Mouse (Mus musculus) adrenal gland, postnatal 10 days (tissue): Measurements from ENCODE around the gene Brap. TPM values are rescaled to one million over a fixed set of nuclear protein-coding genes. Genes with fewer than 3 reads are reported as not detected.
A peak's percentile ranks its signal among the peaks of the same experiment; 100 is the strongest.
"Not testable (repeated sequence)": the region's sequence is repeated elsewhere in the genome, so short reads cannot be mapped to it uniquely, and the experiment has no call there.

Source experiments
- DNase-seq: peaks from one replicate; pipeline ENCODE4 v3.0.0; 2021; ENCODE audit warnings: mixed read lengths
- total RNA-seq, 2 experiments: library from RNA; stranded (reverse); gene quantifications; 2 replicates each; pipeline ENCODE4 v1.2.3; 2021

The Brap gene
- total RNA-seq, 2 experiments from 2014 or later, result 57.2 to 62.6 TPM

DNA sequence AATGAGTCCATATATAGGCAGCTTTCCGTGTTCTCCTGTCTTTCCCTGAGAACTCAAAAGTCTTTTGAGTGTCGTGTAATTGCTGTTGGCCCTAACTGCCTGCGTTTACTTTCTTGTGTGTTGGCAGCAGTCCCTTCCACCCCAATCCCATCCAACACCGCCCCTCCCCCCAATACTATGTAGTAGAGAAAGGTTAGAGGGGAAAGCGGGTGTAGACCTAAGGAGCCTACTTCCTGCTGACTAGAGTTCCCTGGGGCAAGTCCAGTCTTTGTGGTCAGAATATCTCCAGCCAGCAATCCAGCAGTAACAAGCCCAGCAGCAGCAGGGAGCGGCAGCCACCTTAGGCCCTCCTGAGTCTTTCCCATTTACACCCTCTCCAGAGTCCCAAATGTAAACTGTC lies 8.0 kb downstream of the Brap start:
- DNase-seq, result no peak

DNA sequence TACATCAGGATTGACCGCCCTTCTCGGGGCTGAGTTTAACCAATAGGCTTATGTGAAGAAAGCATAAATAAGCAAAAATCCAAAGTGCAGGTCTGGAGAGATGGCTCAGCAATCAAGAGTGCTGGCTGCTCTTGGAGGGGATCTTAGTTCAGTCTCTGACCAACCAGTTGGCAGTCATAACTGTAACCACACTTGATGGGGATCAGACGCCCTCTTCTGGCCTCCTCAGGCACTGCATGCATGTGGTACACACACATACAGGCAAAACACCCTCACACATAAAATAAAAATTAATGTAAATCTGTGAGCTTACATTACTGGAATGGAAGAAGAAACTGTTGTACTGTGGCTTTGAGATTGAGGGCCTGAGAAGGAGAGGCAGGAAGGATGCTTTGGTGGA lies 10.0 kb downstream of the Brap start:
- peak; percentile 25 for DNase-seq

DNA sequence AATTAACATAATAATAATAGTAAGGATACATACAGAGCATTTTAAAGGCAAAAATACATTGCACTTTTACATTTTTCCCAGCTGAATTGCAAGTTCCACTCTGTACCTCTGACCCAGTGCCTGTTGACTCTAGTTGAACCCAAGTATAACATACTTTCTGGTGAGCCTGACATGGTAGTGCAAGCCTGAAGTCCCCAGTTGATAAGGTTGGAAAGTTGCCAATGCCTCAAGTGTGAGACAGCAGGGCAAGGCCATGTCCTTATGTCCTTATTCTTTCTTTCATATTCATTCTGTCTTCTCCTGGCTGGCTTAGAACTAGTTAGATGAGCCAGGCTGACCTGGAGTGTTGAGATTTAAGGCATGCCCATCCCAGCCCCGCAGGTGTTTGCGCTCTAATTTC lies 21.9 kb downstream of the Brap start:
- DNase-seq, result no peak

DNA sequence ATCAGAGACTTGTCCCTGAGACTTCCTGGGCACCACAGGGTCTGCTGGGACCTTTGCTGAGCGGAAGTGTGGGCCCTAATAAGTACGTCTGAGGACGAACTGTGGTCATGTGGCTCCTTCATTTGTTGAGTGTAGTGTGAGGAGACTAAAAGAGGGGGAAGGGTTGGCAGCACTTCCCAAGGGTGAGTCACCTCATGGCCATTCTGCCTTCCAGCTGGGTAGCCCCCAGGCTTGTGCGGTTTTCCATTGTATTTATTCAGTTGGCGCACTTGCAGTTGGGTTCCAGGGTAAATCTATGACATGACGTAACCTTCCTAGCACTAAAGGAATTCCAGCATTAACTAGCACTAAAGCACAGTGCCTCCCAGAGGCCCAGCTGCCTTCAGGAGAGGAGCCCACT lies 25.1 kb downstream of the Brap start:
- DNase-seq, result no peak

DNA sequence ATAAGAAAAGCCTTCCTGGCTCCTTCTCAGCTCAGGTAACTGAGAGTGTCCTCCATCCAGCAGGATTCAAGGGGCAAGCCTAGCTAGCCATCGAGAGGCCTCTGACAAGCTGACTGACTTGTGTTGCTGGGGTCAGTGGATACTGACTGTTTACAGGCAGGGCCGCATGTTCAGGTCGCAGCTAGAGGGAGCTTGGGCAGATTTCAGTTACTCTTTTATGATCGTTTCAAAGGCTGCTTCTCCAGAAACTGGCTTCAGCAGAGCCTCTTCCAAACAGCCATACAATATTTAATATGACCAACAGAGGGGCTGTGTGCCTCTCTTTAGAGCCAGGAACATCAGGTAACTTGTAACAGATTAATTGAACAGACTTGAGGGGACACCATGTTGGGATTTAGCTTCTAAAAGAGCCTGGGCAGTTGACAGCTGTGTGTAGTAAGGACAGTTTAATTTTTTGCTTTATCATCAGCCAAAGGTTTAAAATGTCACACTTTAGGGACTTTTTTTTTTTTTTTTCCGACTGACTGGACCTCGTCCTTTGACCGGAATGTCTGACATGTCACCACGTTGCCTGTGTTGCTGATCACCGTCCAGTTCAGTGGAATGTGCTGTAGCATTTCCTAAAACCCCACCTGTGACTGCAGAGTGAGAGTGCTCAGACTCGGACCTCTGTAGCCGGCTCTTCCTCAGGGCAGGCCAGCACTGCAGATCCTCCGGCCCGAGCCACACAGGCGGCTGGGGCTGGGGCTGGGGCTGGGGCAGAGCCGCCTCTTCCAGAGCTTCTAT lies 25.9 kb downstream of the Brap start:
- DNase-seq, result no peak

DNA sequence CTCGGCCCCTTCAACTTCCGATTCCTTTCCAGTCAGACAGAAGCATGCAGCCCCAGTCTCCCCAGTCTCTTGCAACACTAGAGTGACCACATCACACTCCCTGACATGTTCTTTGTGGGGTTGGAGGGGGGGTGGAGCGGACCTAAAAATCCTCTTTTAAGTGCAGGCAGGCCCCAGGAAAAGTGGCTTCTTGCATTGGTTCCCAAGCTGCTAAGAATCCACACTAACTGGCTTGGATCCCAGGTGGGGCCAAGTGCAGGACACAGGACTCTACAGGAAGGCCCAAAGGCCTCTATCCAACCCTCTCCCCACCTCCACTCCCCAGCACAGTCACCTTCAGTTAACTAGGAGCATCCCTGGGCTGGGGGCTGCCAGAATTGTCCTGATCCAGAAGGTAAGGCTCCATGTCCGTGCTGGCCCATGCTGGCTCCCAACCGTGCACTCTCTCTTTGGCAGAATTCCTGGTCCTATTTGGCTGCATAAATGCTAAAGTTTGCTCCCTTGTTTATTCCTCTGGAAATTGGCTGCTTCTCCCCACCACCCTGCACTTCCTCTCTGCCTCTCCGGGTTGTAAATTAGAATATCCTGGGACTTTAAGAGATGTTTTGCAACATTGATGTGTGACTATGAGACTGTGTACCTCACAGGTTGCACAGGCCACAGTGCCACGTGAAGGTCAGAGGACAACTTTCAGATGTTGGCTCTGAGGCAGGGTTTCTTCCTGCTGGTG lies 30.3 kb downstream of the Brap start:
- peak; percentile 58 for DNase-seq

DNA sequence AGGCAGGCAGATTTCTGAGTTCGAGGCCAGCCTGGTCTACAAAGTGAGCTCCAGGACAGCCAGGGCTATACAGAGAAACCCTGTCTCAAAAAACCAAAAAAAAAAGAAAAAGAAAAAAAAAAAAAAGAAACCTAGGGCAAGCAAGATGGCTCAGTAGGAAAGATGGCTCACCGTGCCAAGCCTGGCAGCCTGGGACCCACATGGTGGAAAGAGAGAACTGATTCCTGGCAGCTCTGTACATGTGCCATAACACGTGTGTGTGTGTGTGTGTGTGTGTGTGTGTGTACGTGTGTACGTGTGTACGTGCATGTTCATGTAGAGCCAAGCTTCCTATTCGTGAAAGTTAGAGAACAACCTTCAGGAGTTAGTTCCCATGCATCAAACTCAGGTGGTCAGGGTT lies 31.1 kb downstream of the Brap start:
- DNase-seq, result not testable (repeated sequence)

DNA sequence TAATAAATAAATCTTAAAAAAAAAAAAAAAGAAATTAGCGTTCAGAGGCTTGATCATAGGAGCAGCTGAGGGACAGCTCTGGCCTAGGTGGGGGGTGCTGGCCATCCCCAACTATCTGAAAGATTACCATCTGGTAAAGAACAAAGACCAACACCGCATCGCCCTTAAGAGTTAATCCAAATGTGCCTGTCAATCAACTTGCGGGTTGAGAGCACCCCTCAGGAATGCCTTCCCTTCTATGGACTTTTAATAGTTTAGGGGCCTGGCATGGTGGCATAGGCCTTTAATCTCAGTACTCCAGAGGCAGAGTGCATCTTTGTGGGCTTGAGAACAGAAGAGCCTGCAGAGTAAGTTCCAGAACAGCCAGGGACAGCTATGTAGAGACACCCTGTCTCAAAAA lies 32.5 kb downstream of the Brap start:
- no peak for DNase-seq

DNA sequence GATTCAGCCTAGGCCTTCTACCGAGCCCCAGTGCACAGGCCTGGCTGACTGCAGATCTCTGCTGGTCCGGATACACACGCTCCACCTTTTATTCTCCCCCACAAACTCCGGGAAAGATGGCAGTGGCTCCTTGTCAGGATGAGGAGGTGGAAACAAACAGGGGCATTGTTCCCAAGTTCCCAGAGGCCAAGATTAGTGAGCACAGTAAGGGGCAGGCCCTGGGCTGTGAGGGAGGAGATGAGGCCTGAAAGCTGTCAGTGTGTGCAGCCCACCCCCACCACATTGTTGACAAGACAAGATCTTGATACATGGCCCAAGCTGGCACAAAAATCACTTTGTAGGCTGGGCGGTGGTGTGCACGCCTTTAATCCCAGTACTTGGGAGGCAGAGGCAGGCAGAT lies 36.4 kb downstream of the Brap start:
- no peak for DNase-seq

DNA sequence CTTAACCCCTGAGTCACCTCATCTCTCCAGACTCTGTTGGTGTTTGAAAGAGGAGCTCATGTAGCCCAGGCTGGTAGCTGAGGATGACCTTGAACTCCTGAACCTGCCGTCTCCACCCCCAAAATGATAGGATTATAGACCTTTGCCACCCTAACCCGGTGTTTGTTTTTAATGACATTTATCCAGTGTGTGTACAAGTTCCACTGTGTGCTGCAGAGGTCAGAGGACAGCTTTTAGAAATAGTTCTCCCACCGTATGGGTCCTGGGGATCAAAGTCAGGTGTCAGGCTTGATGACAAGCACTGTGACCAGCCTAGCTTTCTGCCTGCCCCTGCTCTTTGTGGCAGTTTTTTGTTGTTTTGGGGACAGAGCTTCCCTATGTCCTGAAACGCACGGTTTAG lies 39.5 kb downstream of the Brap start:
- DNase-seq, result no peak

DNA sequence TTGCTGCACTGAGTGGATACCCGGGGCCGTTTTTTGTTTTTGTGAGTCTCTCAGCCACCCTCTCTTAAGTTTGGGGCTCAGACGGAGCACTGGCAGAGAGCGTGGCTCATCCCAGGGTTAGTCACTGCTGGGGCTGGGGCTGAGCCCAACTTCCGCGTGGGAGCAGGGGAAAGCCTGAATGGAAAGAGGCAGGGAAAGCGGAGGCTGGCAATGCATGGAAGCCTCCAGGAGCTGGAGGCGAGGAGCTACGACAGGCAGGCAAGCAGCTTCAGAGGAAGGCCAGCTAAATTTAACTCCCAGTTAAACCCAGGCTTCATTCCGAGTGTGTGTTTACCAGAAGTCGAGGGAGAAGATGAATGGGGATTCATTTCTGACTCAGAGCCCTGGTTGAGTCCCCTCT lies 40.1 kb downstream of the Brap start:
- DNase-seq, result peak; percentile 61

DNA sequence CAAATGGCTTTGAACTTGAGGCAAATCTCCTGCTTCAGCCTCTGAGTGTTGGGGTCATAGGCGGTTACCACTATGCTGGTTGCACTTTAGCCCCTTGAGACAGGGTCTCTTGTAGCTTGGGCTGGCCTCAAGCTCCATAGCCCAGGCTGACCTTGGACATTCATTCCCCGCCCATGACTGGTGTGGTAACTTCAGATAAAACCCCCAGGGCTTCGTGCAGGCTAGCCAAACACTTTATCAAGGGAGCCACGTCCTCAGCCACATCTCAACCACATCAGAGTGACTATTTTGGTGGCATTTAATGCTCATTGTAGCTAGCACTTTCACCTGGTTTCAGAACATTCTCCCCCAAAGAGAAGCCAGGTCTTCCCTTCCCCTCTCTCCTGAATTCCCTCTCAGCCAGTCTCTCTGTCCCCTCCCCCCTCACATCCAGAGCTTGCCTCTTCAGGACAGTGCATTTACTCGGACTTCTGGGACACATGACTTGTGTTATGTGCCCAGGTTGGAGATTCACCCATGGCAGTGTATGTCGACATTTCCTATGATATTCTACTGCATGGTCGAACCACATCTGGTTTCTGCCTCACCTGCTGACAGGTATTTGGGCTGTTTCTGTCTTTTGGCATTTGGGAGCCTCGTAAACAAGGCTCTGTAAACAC lies 40.9 kb downstream of the Brap start:
- DNase-seq, result peak; percentile 43

DNA sequence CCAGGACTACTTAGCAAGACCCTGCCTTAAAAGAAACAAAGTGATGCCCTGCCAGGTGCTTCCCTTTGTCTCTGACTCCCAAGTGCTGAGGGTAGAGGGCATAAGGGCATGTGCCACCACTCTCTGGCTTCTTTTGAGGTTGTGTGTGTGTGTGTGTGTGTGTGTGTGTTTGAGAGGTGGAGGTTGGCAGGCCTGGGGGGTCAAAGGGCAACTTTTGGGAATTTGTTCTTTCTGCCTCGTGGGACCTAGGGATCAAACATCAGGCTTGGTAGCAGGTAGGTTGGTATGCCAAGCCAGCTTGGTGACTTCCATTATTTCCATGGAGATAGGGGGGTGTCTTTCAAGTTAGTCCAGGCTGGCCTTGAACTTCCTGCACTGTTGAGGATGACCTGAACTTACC lies 43.0 kb downstream of the Brap start:
- DNase-seq, result no peak

DNA sequence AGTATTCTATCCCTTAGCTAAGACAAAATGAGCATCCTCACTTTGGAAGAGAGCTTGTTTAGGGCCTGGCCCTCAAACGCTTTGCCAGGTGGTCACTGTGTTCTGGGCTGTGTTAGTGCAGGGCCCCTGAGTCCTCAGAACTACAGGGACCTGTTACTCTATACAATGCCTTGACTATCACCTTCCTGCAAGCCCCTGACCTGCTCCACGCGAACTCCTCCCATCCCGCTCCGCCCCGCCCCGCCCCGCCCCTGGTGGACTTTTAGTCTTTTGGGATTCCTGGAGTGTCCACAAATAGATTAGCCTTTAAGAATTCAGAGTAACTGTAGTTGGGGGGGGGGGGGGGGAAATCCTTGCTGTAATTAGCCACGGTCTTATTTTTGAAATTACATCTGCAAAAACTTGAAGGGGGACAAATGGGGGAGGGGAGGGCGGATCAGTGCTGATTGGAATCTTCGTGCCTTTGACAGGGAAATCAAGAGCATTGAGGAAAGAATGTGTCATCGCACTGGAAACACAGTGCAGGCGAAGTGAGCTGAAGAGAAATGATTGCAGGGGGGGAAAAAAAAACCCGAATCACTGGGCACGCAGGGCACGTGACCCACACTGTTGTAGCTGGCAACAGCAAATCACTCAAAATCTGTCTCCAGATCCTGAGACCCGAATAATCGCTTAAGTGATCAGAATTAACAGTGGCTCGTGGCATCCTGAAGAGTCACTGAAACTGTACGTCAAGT lies 44.3 kb downstream of the Brap start:
- DNase-seq, result no peak

DNA sequence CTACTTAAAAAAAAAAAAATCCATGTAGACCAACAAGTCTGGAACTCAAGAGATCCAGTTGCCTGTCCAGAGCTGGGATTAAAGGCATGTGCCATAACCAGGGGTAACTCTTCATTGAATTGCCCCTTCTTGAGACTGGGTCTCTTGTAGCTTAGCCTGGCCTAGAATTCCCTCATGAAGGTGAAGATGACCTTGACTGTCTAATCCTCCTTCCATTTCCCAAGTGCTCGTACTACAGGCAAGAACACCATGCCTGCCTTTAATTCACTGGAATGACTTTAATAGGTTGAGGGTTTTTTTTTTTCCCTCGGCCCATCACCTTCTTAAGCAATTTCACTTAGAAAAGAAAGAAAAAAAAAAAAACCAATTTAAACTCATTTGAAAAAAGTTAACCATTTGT lies 50.0 kb downstream of the Brap start:
- DNase-seq, result no peak

DNA sequence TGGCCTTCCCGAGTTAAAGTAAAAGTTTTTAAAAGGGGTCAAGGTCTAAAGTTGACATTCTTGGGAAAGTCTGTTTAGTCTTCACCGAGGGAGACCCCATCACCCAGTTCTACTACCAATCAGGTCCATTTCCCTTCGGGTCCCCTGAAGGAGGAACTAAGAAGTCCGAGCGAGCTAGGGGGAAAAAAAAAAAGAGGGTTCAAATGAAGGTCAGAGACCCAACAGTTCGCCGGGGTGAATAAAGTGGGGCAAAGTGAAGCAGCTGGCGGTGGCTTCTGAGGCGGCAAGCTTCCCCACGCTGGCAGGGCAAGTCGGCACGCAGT lies 50.4 kb downstream of the Brap start:
- DNase-seq, result no peak

DNA sequence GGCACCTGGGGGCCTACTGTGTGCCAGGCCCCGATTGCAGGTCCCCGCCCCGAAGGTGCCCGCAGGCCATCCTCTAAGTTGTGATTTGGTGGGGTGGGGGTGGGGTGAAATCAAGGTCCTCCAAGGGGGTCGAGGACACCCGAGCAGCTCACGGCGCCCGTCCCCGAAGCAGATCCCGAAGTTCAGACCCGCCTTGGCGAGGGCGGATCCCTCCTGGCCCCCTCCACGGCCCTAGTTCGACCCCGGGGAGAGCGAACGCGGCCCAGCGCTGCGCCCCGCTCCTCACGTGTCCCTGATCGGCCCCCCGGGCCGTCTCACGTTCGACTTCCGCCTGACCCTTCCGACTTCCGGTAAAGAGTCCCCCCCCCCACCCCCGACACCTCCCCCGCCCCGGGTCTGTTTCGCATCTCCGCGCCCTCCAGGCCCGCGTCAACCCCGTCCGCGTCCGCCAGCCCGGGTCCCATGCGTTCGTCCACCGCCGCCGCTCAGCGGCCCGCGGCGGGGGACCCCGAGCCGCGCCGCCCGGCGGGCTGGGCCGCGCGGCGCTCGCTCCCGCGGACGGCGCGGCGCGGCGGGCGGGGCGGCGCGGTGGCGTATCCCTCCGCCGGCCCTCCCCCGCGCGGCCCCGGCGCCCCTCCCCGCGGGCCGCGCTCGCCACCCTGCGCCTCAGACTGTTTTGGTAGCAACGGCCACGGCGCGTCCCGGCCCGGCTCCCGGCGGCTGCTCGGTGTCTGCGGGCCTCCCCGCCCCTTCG lies 51.0 kb downstream of the Brap start, which contains the start of gene Atxn2:
Gene Atxn2 (plus strand): TSS at position 164 of the 754 bp plus-strand sequence.
- DNase-seq, result peak; percentile 93

DNA sequence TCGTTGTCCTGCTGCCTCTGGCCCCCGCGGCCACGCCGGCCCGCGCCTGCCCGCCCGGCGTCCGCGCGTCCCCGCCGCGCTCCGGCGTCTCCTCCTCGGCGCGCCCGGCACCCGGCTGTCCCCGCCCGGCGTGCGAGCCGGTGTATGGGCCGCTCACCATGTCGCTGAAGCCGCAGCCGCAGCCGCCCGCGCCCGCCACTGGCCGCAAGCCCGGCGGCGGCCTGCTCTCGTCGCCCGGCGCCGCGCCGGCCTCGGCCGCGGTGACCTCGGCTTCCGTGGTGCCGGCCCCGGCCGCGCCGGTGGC lies 51.5 kb downstream of the Brap start:
- no peak for DNase-seq

DNA sequence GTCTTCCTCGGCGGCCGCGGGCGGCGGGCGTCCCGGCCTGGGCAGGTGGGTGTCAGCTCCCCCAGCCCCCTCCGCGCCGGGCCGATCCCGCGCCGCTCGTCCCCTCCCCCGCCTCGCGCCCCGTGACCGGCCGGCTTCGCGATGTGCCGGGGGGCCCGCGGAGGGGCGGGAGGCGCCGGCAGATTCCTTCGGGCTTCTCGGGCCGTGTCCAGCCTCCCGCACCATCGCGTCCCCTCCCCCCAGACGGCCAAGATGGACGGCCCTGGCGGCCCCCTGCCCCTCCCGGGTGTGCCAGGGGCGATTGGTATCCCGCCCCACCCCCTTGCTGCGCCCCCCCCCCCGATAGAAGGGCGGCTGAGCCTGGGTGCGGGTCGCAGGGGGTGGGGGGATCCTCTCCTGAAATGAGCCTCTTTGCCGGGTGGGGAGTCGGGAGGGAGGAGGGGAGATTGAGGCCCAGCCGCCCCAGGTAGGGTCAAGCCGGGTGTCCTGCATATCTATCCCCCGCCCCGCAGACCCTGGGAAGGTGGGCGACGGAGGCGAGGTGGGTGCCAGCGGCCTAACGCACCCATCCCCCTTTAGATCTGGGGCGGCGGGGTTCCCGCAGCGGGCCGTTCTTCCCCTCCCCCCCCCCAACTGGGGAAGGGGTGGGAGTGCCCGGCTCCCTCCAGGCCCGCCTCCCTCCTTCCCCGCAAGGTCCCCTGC lies 52.0 kb downstream of the Brap start:
- DNase-seq, result peak; percentile 73

DNA sequence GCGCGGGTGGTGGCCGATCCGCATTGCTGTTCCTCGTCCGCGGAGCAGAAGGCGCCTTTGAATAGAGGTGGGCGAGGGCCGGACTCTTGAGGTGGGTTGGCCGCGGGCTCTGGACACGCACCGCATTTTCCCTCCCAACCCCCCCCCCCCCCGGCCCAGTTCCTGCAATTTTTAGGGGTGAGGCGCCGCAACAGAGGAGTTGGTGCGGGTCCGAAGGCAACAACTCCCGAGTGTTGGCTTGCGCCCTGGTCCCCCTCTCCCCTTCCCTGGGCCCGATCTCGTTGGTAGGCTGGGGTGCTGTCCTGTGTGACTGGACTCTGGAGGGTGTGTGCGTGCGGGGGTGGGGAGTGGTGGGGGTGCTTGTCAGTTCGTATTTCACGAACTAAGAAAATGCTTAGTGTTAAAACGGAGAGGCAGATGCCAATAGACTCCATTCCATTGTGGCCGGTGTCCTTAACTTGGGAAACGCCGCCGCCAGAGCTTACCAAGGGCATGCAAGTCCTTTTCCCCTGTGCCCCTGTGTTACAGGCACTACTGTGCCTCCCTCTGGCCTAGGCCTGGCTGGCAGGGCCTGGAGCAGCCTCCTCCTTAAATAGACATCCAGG lies 52.7 kb downstream of the Brap start:
- peak; percentile 81 for DNase-seq

DNA sequence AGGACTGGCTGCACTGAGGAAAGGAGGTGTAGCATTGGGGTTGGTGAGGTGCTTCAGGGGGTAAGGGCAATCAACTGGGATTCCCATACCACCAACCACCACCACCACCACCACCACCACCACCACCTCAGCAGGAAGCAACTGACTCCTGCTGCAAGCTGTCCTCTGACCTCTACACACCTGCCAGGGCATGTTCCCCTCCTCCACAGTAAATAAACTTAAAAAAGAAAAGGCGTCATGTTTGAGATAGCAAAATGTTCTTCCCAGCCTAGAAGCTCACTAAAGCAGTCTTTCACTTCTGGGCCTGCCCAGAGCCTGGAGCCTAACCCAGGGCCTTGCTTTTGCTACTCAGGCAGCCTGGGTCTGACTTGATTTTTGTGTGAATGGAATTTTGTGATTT lies 54.0 kb downstream of the Brap start:
- no peak for DNase-seq
